Mouse (Mus musculus) ES-E14 (cell line): Measurements from ENCODE around the gene Cux1. TPM values are rescaled to one million over a fixed set of nuclear protein-coding genes. Genes with fewer than 3 reads are reported as not detected.

ENCODE experiments used
- DNase-seq: peaks from one replicate; pipeline ENCODE4 v3.0.0-alpha.2; 2013; ENCODE audit warnings: low read depth, low spot score
- H3K27ac ChIP-seq: 2 replicates; pipeline ENCODE4 v1.5.1; 2012; ENCODE audit warnings: low read depth, mild to moderate bottlenecking, low read length, moderate library complexity, mixed read lengths; ENCODE audit not compliant: poor library complexity, insufficient read depth, severe bottlenecking
- H3K36me3 ChIP-seq: 2 replicates; pipeline ENCODE4 v1.6.1; 2012; ENCODE audit warnings: mild to moderate bottlenecking, low read length, moderate library complexity, mixed read lengths; ENCODE audit not compliant: control insufficient read depth, poor library complexity, insufficient read depth, severe bottlenecking
- H3K4me1 ChIP-seq, 2 experiments: fragments of 150-350 bp in 1 of 2; sonication (generic) in 1 of 2; 2 replicates each; pipeline ENCODE4 v1.6.1; 2012; ENCODE audit warnings: low read length in 2 of 2, mild to moderate bottlenecking in 1 of 2, mixed read lengths in 1 of 2; ENCODE audit not compliant: control insufficient read depth in 2 of 2, insufficient read depth in 2 of 2, poor library complexity in 1 of 2
- H3K4me3 ChIP-seq, 2 experiments: fragments of 150-350 bp in 1 of 2; sonication (generic) in 1 of 2; 2 replicates each; pipeline ENCODE4 v1.5.1; 2012; ENCODE audit warnings: low read length in 2 of 2, low read depth in 1 of 2, mild to moderate bottlenecking in 1 of 2, mixed read lengths in 1 of 2; ENCODE audit not compliant: insufficient read depth in 1 of 2, poor library complexity in 1 of 2, severe bottlenecking in 1 of 2
- H3K9ac ChIP-seq: 2 replicates; pipeline ENCODE4 v1.6.1; 2012; ENCODE audit warnings: low read depth, mild to moderate bottlenecking, low read length, mixed read lengths; ENCODE audit not compliant: poor library complexity, insufficient read depth, severe bottlenecking
- H3K9me3 ChIP-seq: fragments of 150-350 bp; sonication (generic); 2 replicates; pipeline ENCODE4 v1.6.1; 2012; ENCODE audit warnings: low read depth, mild to moderate bottlenecking, low read length; ENCODE audit not compliant: control insufficient read depth, insufficient read depth
- CHD2 ChIP-seq: IDR thresholded peaks from 2 replicates; pipeline ENCODE4 v1.6.1; 2014; ENCODE audit warnings: mild to moderate bottlenecking, low read depth, low read length, inconsistent platforms
- HCFC1 ChIP-seq: IDR thresholded peaks from 2 replicates; pipeline ENCODE4 v1.6.1; 2012; ENCODE audit warnings: low read length, inconsistent platforms, borderline replicate concordance; ENCODE audit not compliant: insufficient read depth
- MAFK ChIP-seq: IDR thresholded peaks from 2 replicates; pipeline ENCODE4 v1.6.1; 2014; ENCODE audit warnings: mild to moderate bottlenecking, low read depth, low read length, inconsistent platforms; ENCODE audit not compliant: insufficient read depth
- ZC3H11A ChIP-seq: IDR thresholded peaks from 2 replicates; pipeline ENCODE4 v1.6.1; 2012; ENCODE audit warnings: low read depth, mild to moderate bottlenecking, inconsistent platforms, low read length, borderline replicate concordance
- ZNF384 ChIP-seq: IDR thresholded peaks from 2 replicates; pipeline ENCODE4 v1.6.1; 2012; ENCODE audit warnings: low read depth, low read length, inconsistent platforms
- in situ Hi-C, 2 experiments: fragments of 600-800 bp; cut with MboI; formaldehyde crosslinking; loops; one replicate each; pipeline ENCODE4 v1.15.1; 2025; ENCODE audit warnings: low sequenced_read_pairs in 2 of 2, inconsistent platforms in 1 of 2; ENCODE audit not compliant: unreplicated experiment in 2 of 2
- total RNA-seq: library from RNA; depleted of rRNA; stranded (reverse); fragments of 300-350 nt; gene quantifications from 2 replicates; pipeline ENCODE4 v1.2.3, GENCODE M21; 2012

The Cux1 gene
- total RNA-seq, 1 experiment = 23.6 TPM

DNA sequence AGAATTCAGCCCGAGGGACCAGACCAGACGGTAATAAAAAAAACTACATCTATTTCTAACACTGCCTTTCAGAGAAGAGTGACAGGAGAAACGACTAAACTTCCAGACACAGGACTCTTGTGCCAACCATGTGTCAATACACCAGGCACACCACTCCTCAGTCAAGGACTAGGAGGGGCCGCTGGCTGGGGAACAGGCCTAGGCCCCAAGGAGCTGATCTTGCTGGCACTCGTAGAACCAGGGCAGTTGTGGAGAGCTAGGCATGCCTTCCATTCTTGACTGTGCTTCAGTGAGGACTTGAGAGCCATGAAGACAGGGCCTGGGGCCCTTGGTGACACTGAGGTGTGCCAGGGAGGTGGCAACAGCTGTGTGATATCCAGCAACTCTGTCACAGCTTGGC, 121.3 kb downstream of the Cux1 start:
- Histone ChIP-seq H3K27ac (no peak overlapping the region), H3K4me3 (no peak overlapping the region), H3K4me1 (no peaks in the 10 kb centered on the region), H3K36me3 (no peaks in the 10 kb centered on the region), H3K9ac (no peak overlapping the region), H3K9me3 (no peaks in the 10 kb centered on the region)
- TF ChIP-seq HCFC1 (no peak), MAFK (no peak), CHD2 (no peak), ZNF384 (no peak), ZC3H11A (no peak)
- no peak for DNase-seq
- in situ Hi-C loops = no loop called here

DNA sequence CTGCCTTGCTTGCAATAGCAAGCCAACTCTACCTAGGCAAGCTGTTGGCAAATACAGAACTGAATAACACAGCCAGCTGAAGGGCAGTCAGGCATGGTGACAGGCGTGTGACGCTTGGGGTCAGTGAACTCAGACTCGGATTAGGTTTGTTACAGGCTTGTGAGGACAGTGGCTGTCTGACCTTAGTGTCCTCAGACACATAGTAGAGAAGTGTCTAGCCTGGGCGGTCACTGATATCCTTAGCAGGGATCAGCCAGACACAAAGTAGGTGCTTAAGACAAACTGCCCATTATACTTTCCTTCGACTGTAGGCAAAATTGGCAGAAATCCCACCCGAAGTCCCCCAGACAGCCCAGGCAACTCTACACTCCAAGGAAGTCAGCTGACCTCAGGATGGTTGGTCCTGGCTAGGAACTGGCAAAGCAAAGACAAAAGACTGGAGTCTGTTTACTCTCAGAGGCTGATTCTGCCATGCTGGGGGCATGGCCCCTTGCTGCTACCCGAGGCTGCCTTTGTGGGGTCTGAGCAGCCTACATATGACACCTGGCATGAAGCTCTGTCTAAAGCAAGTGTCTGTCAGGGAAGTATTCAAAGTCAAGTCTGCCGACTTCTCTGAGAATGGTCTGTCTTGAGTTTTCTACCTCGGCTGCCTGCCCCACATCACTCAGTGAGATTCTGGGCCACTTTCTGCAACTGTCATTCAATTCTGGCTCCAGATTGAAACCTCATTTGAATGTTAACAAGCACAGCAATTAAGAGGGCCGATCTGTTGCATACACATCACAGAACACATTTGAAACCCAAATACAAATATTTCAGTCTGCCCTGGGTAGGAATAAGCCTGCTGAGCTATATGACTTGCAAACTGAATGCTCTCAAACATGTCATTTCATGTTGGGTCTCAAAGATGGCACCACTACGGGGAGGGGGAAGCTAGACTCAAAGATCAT, 124.8 kb downstream of the Cux1 start:
- H3K4me1 ChIP-seq = no peaks in the 10 kb centered on the region
- H3K9ac ChIP-seq = no peak overlapping the region
- no peaks in the 10 kb centered on the region for H3K36me3 ChIP-seq
- H3K4me3 ChIP-seq = no peak overlapping the region
- in situ Hi-C loops = no loop called here
- TF ChIP-seq ZC3H11A = no peak
- no peak for TF ChIP-seq MAFK
- TF ChIP-seq CHD2 = no peak
- no peak for TF ChIP-seq ZNF384
- no peak for TF ChIP-seq HCFC1
- H3K27ac ChIP-seq = no peak overlapping the region
- no peaks in the 10 kb centered on the region for H3K9me3 ChIP-seq
- DNase-seq = no peak

DNA sequence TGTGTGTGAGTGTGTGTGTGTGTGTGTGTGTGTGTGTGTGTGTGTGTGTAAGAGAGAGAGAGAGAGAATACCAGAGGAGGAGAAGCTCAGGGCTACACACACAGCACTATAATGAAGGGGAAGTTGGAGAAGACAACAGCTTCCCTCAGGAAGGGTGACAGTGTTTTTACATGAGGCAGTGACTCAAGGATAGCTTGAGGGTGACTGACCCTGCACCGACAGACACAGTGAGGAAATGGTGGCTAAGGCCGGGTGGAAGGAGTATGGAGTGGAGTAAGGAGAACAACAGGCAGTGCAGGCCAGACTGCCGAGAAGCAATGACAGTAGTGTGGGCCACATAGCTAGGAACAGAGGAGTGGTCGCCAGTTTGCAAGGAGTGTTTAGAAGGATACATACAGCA, 137.6 kb downstream of the Cux1 start:
- Histone ChIP-seq H3K4me3 (no peak overlapping the region), H3K36me3 (no peaks in the 10 kb centered on the region; the same call in 1 of the 2 replicates), H3K9ac (no peak overlapping the region), H3K9me3 (no peaks in the 10 kb centered on the region), H3K27ac (no peak overlapping the region), H3K4me1 (no peaks in the 10 kb centered on the region)
- TF ChIP-seq CHD2 (no peak), HCFC1 (no peak), ZC3H11A (no peak), ZNF384 (no peak)
- DNase-seq = no peak
- in situ Hi-C loops = no loop called here

DNA sequence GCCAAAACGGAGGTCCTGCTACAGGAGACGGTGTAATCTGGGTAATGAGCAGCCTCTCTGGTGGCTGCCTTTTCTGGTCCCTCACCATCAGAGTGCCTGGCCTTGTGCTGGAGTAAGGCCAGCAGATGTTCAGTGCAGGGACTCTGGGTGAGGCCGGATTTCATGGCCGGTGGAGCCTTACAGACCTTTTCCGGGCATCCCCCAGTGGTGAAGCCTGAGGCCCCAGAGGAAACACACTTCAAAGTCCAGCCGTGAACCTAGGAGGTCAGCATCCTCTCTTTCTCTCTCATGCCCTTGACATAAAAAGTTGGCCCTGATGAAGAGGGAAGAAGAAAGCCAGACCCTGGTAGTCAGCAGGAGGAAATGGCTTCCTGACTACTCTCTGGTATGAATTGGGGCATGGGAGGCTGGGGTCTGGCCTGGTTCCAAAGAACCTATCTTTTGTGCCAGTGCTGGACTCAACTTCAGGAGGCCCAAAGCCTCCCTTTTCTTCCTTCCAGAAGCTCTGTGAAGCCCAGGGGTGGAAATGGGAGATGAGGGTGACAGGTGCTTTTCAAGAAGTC, 138.7 kb downstream of the Cux1 start:
- in situ Hi-C loops = no loop called here
- no peak overlapping the region for H3K9ac ChIP-seq
- no peaks in the 10 kb centered on the region for H3K9me3 ChIP-seq
- H3K36me3 ChIP-seq = no peaks in the 10 kb centered on the region; the same call in 1 of the 2 replicates
- no peak for DNase-seq
- H3K4me1 ChIP-seq = no peaks in the 10 kb centered on the region
- H3K27ac ChIP-seq = no peak overlapping the region
- H3K4me3 ChIP-seq = no peak overlapping the region
- TF ChIP-seq ZNF384 (no peak), MAFK (no peak), HCFC1 (no peak), ZC3H11A (no peak), CHD2 (no peak)
